Mouse (Mus musculus) testis, adult 2 months (tissue): ENCODE data around the gene Creg2.

Experiments used
- CTCF ChIP-seq: fragments of 200-500 bp; IDR thresholded peaks from 2 replicates; pipeline ENCODE4 v1.5.1; 2012; ENCODE audit warnings: low read depth, mild to moderate bottlenecking, inconsistent platforms, low read length, moderate library complexity; ENCODE audit not compliant: control insufficient read depth, insufficient read depth, insufficient replicate concordance
- POLR2A ChIP-seq: fragments of 200-500 bp; IDR thresholded peaks from 2 replicates; pipeline ENCODE4 v1.6.1; 2012; ENCODE audit warnings: low read depth, mild to moderate bottlenecking, inconsistent platforms, low read length, moderate library complexity; ENCODE audit not compliant: control insufficient read depth

- TF ChIP-seq CTCF = no peak
- no peak for TF ChIP-seq POLR2A
These were observed 72.8 kb downstream of the Creg2 start for GRCm38 (mm10) chr1:39578446-39578845.
